Mouse (Mus musculus): Measurements from ENCODE around the gene Prl3d1. TPM values are rescaled to one million over a fixed set of nuclear protein-coding genes. Genes with fewer than 3 reads are reported as not detected.
"Not testable (repeated sequence)": the region's sequence is repeated elsewhere in the genome, so short reads cannot be mapped to it uniquely, and the experiment has no call there.

Gene Prl3d1
- polyA plus RNA-seq (2016; fragmentation: Nextera tagmentation; extraction: Ambion mirVana): not detected in 2 replicates

DNA sequence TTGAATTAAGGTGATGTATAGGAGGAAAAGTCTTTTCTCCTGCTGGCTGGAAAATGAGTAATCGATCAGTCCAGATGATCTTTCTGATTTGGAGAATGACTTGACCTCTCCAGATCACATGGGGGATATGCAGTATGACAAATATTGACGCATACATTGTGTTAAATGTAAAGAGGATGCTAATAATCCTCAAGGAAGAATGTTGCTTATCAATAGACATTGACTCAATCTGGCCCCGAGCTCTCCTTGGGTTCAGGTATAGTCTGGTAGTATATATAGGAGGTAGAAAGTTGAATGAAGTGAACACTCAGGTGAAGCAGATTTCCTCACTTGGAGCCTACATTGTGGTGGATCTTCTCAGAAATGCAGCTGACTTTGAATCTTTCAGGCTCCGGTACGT, at the start of gene Prl3d1:
TSS of gene Prl3d1 (plus strand) at position 301 of the 400 bp plus-strand sequence.
- not testable (repeated sequence) for H3K4me2 ChIP-seq; H3K27ac ChIP-seq (ENCODE audit: poor library complexity, severe bottlenecking); ATAC-seq (ENCODE audit: insufficient number of reproducible peaks, low FRiP score); H3K9ac ChIP-seq; H3K9me3 ChIP-seq (replicated peaks); H3K27me3 ChIP-seq (replicated peaks); H3K36me3 ChIP-seq; H3K4me3 ChIP-seq; H3K4me1 ChIP-seq (replicated peaks)
- WGBS: 84% methylated on average over 5 of the region's 5 CpGs

DNA sequence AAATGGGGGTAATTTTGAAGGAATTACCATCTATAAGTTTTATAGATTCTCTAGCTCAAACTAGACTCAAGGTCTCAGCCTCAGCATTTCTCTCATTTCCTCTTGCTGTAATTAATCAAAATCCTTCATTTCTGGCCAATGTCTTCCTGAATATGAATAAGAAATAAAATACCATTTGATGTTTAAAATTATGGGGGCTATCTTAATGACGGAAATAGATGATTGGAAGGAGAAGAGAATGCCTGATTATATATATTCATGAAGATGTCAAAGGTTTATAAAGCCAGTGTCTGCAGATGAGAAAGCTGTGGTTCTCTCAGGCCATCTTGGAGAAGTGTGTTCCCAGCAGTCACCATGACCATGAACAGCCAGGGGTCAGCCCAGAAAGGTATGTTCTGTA, 36.7 kb upstream of the Prl3d1 start, which contains the start of gene Prl:
TSS of gene Prl (plus strand) at position 301 of the 400 bp plus-strand sequence.
- Histone ChIP-seq H3K9ac (no peak within 1 kb of the TSS), H3K4me3 (no peak within 1 kb of the TSS), H3K4me2 (no peak within 1 kb of the TSS), H3K27me3 (replicated peaks) (no peaks in the 10 kb centered on the region), H3K4me1 (replicated peaks) (no peaks in the 10 kb centered on the region), H3K9me3 (replicated peaks) (no peaks in the 10 kb centered on the region), H3K36me3 (no peaks in the 10 kb centered on the region), H3K27ac (ENCODE audit: poor library complexity, severe bottlenecking) (no peak within 1 kb of the TSS)
- no peak for ATAC-seq (ENCODE audit: insufficient number of reproducible peaks, low FRiP score)
- WGBS: 83% methylated on average over 1 of the region's 1 CpGs

DNA sequence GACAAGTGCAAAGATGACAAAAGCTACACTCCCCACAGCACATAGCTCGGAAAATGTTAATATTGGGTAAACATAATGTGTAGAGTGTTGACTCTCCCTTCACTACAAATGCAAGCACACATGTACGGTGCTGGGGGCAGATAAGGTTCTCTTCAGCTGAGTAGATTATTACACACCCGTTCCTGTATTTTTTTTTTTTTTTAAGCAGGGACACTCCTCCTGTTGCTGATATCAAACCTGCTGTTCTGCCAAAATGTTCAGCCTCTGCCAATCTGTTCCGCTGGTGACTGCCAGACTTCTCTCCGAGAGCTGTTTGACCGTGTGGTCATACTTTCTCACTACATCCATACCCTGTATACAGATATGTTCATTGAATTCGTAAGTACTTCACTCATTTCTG, 34.8 kb upstream of the Prl3d1 start:
- H3K27me3 ChIP-seq (replicated peaks): no peaks in the 10 kb centered on the region
- H3K9me3 ChIP-seq (replicated peaks): no peaks in the 10 kb centered on the region
- no peaks in the 10 kb centered on the region for H3K4me1 ChIP-seq (replicated peaks)
- H3K9ac ChIP-seq: no peak overlapping the region
- H3K36me3 ChIP-seq: no peaks in the 10 kb centered on the region
- no peak overlapping the region for H3K4me2 ChIP-seq
- 60% methylated on average over 7 of the region's 7 CpGs for WGBS
- no peak overlapping the region for H3K27ac ChIP-seq (ENCODE audit: poor library complexity, severe bottlenecking)
- H3K4me3 ChIP-seq: no peak overlapping the region
- no peak for ATAC-seq (ENCODE audit: insufficient number of reproducible peaks, low FRiP score)

DNA sequence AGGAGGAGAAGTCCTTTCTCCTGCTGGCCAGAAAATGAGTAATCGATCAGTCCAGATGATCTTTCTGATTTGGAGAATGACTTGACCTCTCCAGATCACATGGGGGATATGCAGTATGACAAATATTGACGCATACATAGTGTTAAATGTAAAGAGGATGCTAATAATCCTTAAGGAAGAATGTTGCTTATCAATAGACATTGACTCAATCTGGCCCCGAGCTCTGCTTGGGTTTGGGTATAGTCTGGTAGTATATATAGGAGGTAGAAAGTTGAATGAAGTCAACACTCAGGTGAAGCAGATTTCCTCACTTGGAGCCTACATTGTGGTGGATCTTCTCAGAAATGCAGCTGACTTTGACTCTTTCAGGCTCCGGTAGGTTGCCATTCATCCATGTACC, 27.4 kb downstream of the Prl3d1 start, which contains the start of gene Prl3d2:
TSS of gene Prl3d2 (plus strand) at position 301 of the 400 bp plus-strand sequence.
- ATAC-seq (ENCODE audit: insufficient number of reproducible peaks, low FRiP score); H3K9me3 ChIP-seq (replicated peaks); H3K4me3 ChIP-seq; H3K36me3 ChIP-seq; H3K9ac ChIP-seq; H3K27ac ChIP-seq (ENCODE audit: poor library complexity, severe bottlenecking); H3K27me3 ChIP-seq (replicated peaks); H3K4me1 ChIP-seq (replicated peaks); H3K4me2 ChIP-seq: not testable (repeated sequence)
- 82% methylated on average over 4 of the region's 4 CpGs for WGBS

DNA sequence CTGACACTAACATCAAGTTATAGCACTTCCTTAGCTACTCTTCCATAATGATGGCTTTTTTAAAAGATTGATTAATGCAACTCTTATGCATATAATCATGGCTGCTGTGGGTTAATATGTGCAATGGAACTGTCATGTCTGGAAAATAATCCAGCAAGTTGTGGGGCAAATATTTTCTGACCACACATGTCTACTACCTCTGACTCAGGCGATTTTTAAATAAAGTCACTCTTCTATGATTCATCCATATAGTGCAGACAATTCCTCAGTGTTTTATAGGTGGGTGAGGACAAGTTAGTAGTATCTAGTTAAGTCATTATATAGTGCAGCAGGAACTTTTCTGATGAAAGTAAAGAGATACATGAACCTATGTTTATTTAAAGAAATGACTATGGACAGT, 54.3 kb downstream of the Prl3d1 start:
- no peak for ATAC-seq (ENCODE audit: insufficient number of reproducible peaks, low FRiP score)
- no peak overlapping the region for H3K9ac ChIP-seq
- no peaks in the 10 kb centered on the region for H3K27me3 ChIP-seq (replicated peaks)
- H3K4me1 ChIP-seq (replicated peaks): no peaks in the 10 kb centered on the region
- H3K9me3 ChIP-seq (replicated peaks): no peaks in the 10 kb centered on the region
- no peaks in the 10 kb centered on the region for H3K36me3 ChIP-seq
- 54% methylated on average over 1 of the region's 1 CpGs for WGBS
- H3K4me2 ChIP-seq: no peak overlapping the region
- no peak overlapping the region for H3K4me3 ChIP-seq
- no peak overlapping the region for H3K27ac ChIP-seq (ENCODE audit: poor library complexity, severe bottlenecking)

Other genes starting within 250 kb of the Prl3d1 start
- gene Prl, start 36.6 kb upstream of the Prl3d1 start, polyA plus RNA-seq (2016; fragmentation: Nextera tagmentation; extraction: Ambion mirVana): not detected in 2 replicates
- not detected in 2 replicates for gene Prl3d2, start 27.5 kb downstream of the Prl3d1 start, polyA plus RNA-seq (2016; fragmentation: Nextera tagmentation; extraction: Ambion mirVana)
- gene Prl3d3, start 62.6 kb downstream of the Prl3d1 start, polyA plus RNA-seq (2016; fragmentation: Nextera tagmentation; extraction: Ambion mirVana): not detected in 2 replicates
- not detected in 2 replicates for gene Prl3c1, start 102.5 kb downstream of the Prl3d1 start, polyA plus RNA-seq (2016; fragmentation: Nextera tagmentation; extraction: Ambion mirVana)
- not detected in 2 replicates for gene Prl3b1, start 147.7 kb downstream of the Prl3d1 start, polyA plus RNA-seq (2016; fragmentation: Nextera tagmentation; extraction: Ambion mirVana)
- not detected in 2 replicates for gene Prl3a1, start 165.2 kb downstream of the Prl3d1 start, polyA plus RNA-seq (2016; fragmentation: Nextera tagmentation; extraction: Ambion mirVana)
- gene Prl6a1, start 218.4 kb downstream of the Prl3d1 start, polyA plus RNA-seq (2016; fragmentation: Nextera tagmentation; extraction: Ambion mirVana): not detected in 2 replicates